Mouse (Mus musculus) forebrain, embryonic 13.5 days (tissue): ENCODE results near the gene Pear1. TPM values are rescaled to one million over a fixed set of nuclear protein-coding genes. Genes with fewer than 3 reads are reported as not detected.

Experiments
- ATAC-seq: fragments of 200-750 bp; cut with Nextera tagmentation; 2 replicates; pipeline ENCODE4 v1.8.0; 2017
- H3K27ac ChIP-seq: fragments of 300-500 bp; sonication (generic); 2 replicates; pipeline ENCODE4 v1.5.1; 2015; ENCODE audit warnings: inconsistent platforms, mild to moderate bottlenecking, moderate library complexity
- H3K27me3 ChIP-seq: fragments of 300-500 bp; sonication (generic); 2 replicates; pipeline ENCODE4 v1.6.1; 2015; ENCODE audit warnings: mild to moderate bottlenecking, inconsistent platforms
- H3K36me3 ChIP-seq: fragments of 300-500 bp; sonication (generic); 2 replicates; pipeline ENCODE4 v1.6.1; 2015; ENCODE audit warnings: mild to moderate bottlenecking, inconsistent platforms; ENCODE audit not compliant: poor library complexity, severe bottlenecking
- H3K4me1 ChIP-seq: fragments of 300-500 bp; sonication (generic); 2 replicates; pipeline ENCODE4 v1.6.1; 2015; ENCODE audit warnings: inconsistent platforms
- H3K4me2 ChIP-seq: fragments of 300-500 bp; sonication (generic); 2 replicates; pipeline ENCODE4 v1.6.1; 2015; ENCODE audit warnings: inconsistent platforms, mild to moderate bottlenecking, moderate library complexity
- H3K4me3 ChIP-seq: fragments of 300-500 bp; sonication (generic); 2 replicates; pipeline ENCODE4 v1.5.1; 2015; ENCODE audit warnings: mild to moderate bottlenecking, inconsistent platforms
- H3K9ac ChIP-seq: fragments of 300-500 bp; sonication (generic); 2 replicates; pipeline ENCODE4 v1.6.1; 2015; ENCODE audit warnings: mild to moderate bottlenecking, inconsistent platforms
- H3K9me3 ChIP-seq: fragments of 300-500 bp; sonication (generic); replicated peaks from 2 replicates; pipeline ENCODE4 v1.6.1; 2016; ENCODE audit warnings: inconsistent platforms
- WGBS: fragments of 180-500 bp; shearing (Covaris S2); methylation state at CpG from one replicate; pipeline ENCODE4 v1.1.7; 2015; 5-methylcytosine and 5-hydroxymethylcytosine counted together
- polyA plus RNA-seq: library from polyadenylated mRNA; unstranded; fragments of >200 nt; fragmentation: Nextera tagmentation; extraction: Ambion mirVana; gene quantifications from 2 replicates; pipeline ENCODE4 v1.2.1, GENCODE M21; 2015

Pear1 gene
- polyA plus RNA-seq, 1 experiment from 2014 or later = 4.8 TPM

DNA sequence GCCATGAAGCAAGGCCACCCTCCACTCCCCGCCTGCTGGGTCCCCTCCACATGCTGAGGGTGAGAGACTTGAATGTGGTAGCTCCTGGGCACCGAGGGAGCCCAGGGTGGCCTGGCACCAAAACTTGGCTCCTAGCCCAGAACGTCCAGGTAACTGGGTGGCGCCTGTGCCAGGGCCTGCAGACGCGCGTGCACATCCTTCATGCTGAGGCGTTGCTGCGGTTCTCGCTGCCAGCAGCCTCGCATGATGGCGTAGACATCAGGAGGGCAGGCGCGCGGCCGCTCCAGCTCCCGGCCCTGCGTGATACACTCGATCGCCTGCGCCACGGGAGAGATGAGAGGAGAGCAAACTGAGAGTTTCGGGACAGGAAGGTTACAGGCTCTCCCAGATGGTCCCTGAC is 45.8 kb downstream of the Pear1 start:
- Histone ChIP-seq H3K36me3 (no peaks in the 10 kb centered on the region), H3K27me3 (peaks cover 26% of the 10 kb centered on the region), H3K4me3 (no peak overlapping the region), H3K4me2 (peak overlapping the region; percentile 24), H3K9me3 (no peaks in the 10 kb centered on the region), H3K4me1 (peaks cover 11% of the 10 kb centered on the region; the same call in 1 of the 2 replicates), H3K27ac (no peak overlapping the region), H3K9ac (peak overlapping the region; percentile 26; the same call in 1 of the 2 replicates)
- 50% methylated on average over 23 of the region's 23 CpGs for WGBS
- ATAC-seq = no peak

- Histone ChIP-seq H3K36me3 (no peaks in the 10 kb centered on the region), H3K9me3 (no peaks in the 10 kb centered on the region), H3K27me3 (peaks cover 62% of the 10 kb centered on the region), H3K27ac (no peak overlapping the region), H3K4me1 (peaks cover 11% of the 10 kb centered on the region), H3K9ac (no peak overlapping the region), H3K4me3 (no peak overlapping the region), H3K4me2 (no peak overlapping the region)
- WGBS = 57% methylated on average over 6 of the region's 6 CpGs
- no peak for ATAC-seq
Observed at GRCm38 (mm10) chr3:87771088-87771487, 53.0 kb downstream of the Pear1 start.

DNA sequence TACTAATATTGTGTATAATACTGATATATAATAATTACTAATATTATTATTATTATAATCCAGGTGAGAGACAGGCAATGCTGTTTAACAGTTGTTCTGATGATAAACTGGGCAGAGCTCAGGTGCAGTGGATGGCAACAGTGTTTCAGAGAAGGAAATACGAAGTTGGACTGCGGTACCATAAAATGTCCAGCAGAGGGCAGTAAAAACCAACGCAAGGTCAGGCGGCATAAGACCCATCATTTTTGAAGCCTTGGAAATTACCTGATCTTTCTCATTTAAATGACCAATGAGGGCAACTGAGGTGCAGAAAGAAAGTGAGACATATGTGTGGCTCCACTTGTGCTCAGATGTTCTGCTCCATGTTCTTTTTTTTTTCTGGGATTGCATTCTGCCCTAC is 53.8 kb downstream of the Pear1 start:
- H3K9ac ChIP-seq = no peak overlapping the region

DNA sequence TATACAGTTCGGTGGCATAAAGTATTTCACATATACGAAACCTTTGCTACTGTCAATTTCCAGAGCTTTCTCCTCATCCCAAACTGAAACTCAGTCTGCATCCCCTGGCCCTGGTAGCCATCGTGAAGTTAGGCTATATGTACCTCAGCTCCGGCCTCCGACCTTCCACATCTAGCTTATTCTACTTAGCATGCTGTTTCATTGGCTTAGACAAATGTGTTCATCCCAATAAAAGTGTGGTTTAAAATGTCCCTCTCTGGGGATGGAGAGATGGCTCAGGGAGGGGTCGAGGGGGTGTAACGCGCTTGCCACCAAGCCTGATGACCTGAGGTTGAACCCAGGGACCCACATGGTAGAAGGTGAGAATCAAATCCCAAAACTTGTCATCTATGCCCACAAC is 54.6 kb downstream of the Pear1 start:
- Histone ChIP-seq H3K27me3 (peaks cover 77% of the 10 kb centered on the region), H3K4me2 (no peak overlapping the region), H3K9ac (no peak overlapping the region), H3K4me1 (peaks cover 14% of the 10 kb centered on the region), H3K4me3 (no peak overlapping the region), H3K36me3 (no peaks in the 10 kb centered on the region), H3K27ac (no peak overlapping the region), H3K9me3 (no peaks in the 10 kb centered on the region)
- ATAC-seq = no peak
- WGBS = 81% methylated on average over 8 of the region's 8 CpGs

More for the DNA sequence above, 53.8 kb downstream of the Pear1 start:
- H3K4me3 ChIP-seq = no peak overlapping the region
- 0% methylated on average over 4 of the region's 4 CpGs for WGBS
- H3K27me3 ChIP-seq = peaks cover 69% of the 10 kb centered on the region
- H3K36me3 ChIP-seq = no peaks in the 10 kb centered on the region
- ATAC-seq = no peak
- H3K9me3 ChIP-seq = no peaks in the 10 kb centered on the region
- no peak overlapping the region for H3K4me2 ChIP-seq
- H3K4me1 ChIP-seq = peaks cover 10% of the 10 kb centered on the region; the same call in 1 of the 2 replicates
- H3K27ac ChIP-seq = no peak overlapping the region

DNA sequence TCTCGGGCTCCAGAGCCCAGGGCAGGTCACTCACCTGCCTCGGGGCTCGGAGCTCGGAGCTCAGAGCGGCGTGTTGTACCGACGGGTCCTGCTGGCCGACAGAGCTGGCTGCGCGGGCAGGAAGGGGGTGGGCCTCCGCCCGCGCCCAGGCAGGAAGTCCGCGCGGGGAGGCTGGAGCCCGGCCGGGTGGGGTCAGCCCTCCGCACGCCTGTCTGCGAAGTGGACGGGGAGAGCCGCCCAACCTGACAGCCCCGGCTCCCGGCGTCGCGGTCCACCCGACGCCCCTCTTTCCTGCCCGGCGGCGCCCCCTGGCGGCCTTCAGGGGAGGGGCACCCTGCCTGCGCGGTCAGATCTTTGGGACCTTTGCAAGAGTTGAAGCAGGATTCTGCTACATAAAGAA is 55.3 kb downstream of the Pear1 start:
- ATAC-seq = peak; percentile 25; the same call in 1 of the 2 replicates
- H3K27me3 ChIP-seq = peaks cover 78% of the 10 kb centered on the region
- no peaks in the 10 kb centered on the region for H3K36me3 ChIP-seq
- H3K9me3 ChIP-seq = no peaks in the 10 kb centered on the region
- 3% methylated on average over 28 of the region's 37 CpGs for WGBS
- peak overlapping the region; percentile 50; the same call in 1 of the 2 replicates for H3K9ac ChIP-seq
- H3K27ac ChIP-seq = no peak overlapping the region
- peak overlapping the region; percentile 34 for H3K4me3 ChIP-seq
- peak overlapping the region; percentile 53 for H3K4me2 ChIP-seq
- H3K4me1 ChIP-seq = peaks cover 17% of the 10 kb centered on the region

GRCm38 (mm10) chr3:87768431-87768830 is 55.7 kb downstream of the Pear1 start:
- Histone ChIP-seq H3K36me3 (no peaks in the 10 kb centered on the region), H3K27me3 (peaks cover 78% of the 10 kb centered on the region), H3K4me2 (peak overlapping the region; percentile 53), H3K4me1 (peaks cover 21% of the 10 kb centered on the region), H3K4me3 (peak overlapping the region; percentile 34), H3K9me3 (no peaks in the 10 kb centered on the region), H3K9ac (0 out of 2 replicates have a peak overlapping the region, but pooled peaks have one; percentile 50), H3K27ac (no peak overlapping the region)
- 64% methylated on average over 6 of the region's 6 CpGs for WGBS
- ATAC-seq = no peak

DNA sequence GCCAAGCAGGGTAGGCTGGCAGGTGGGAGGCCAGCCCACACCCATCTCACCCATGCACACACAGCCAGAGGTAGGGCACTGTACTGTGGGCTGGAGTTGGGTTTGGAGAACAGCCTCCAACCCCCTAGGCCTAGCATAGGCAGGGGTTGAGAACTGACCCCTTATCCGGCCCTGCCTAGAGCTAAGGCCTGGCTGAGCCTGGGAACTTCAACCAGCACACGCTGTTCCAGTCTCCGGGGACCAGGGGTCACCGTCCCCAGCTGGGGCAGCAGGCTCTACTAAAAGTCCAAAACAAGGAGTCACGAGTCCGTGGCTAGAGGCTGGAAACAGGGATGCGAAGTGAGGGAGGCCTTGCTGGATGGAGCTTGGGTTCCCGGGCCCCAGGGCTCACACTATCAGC is 56.3 kb downstream of the Pear1 start:
- Histone ChIP-seq H3K36me3 (no peaks in the 10 kb centered on the region), H3K4me3 (no peak overlapping the region), H3K27ac (no peak overlapping the region), H3K4me2 (no peak overlapping the region; the same call in 1 of the 2 replicates), H3K4me1 (peaks cover 22% of the 10 kb centered on the region), H3K9me3 (no peaks in the 10 kb centered on the region), H3K9ac (no peak overlapping the region), H3K27me3 (peaks cover 79% of the 10 kb centered on the region)
- ATAC-seq = no peak
- WGBS = 79% methylated on average over 8 of the region's 8 CpGs

- peaks cover 67% of the 10 kb centered on the region for H3K27me3 ChIP-seq
Observed at GRCm38 (mm10) chr3:87766284-87766667, 57.8 kb downstream of the Pear1 start.

GRCm38 (mm10) chr3:87765631-87766283 is 58.3 kb downstream of the Pear1 start:
- H3K27me3 ChIP-seq = peaks cover 63% of the 10 kb centered on the region
- H3K27ac ChIP-seq = no peak overlapping the region
- H3K4me2 ChIP-seq = no peak overlapping the region

More at GRCm38 (mm10) chr3:87766284-87766667, 57.8 kb downstream of the Pear1 start:
- WGBS = 80% methylated on average over 3 of the region's 3 CpGs
- H3K36me3 ChIP-seq = no peaks in the 10 kb centered on the region
- no peak overlapping the region for H3K9ac ChIP-seq
- peaks cover 12% of the 10 kb centered on the region for H3K4me1 ChIP-seq
- ATAC-seq = no peak
- H3K4me3 ChIP-seq = no peak overlapping the region
- H3K27ac ChIP-seq = no peak overlapping the region
- H3K4me2 ChIP-seq = no peak overlapping the region
- no peaks in the 10 kb centered on the region for H3K9me3 ChIP-seq

DNA sequence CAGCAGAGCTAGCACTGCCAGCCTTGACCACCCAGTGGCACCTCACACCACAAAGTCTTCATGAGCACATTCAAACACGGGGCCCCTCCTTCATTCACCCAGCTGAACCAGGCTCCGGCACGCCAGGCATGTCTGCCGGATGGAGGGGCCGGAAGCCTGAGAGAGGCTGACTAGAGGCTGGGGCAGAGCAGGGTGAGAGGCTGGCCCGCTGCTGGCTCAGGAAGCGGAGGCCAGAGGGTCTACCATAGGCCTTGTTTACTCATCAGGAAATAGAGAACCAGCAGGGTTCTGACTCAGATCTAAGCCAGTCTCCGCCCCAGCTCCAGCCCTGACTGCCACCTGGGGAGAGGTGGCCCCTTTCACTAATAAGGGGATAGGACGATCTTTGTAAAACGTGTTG is 59.0 kb downstream of the Pear1 start:
- 0 out of 2 replicates have a peak overlapping the region, but pooled peaks have one; percentile 8 for H3K4me2 ChIP-seq
- no peak overlapping the region for H3K9ac ChIP-seq
- no peaks in the 10 kb centered on the region for H3K36me3 ChIP-seq
- no peak overlapping the region for H3K4me3 ChIP-seq
- no peaks in the 10 kb centered on the region for H3K9me3 ChIP-seq
- H3K4me1 ChIP-seq = peaks cover 12% of the 10 kb centered on the region
- 0 out of 2 replicates have a peak overlapping the region, but pooled peaks have one; percentile 10 for H3K27ac ChIP-seq
- WGBS = 18% methylated on average over 10 of the region's 10 CpGs
- peaks cover 59% of the 10 kb centered on the region for H3K27me3 ChIP-seq
- ATAC-seq = no peak

More at GRCm38 (mm10) chr3:87765631-87766283, 58.3 kb downstream of the Pear1 start:
- Histone ChIP-seq H3K36me3 (no peaks in the 10 kb centered on the region), H3K9me3 (no peaks in the 10 kb centered on the region), H3K4me1 (peaks cover 12% of the 10 kb centered on the region), H3K9ac (no peak overlapping the region), H3K4me3 (no peak overlapping the region)
- 80% methylated on average over 5 of the region's 5 CpGs for WGBS
- ATAC-seq = no peak

DNA sequence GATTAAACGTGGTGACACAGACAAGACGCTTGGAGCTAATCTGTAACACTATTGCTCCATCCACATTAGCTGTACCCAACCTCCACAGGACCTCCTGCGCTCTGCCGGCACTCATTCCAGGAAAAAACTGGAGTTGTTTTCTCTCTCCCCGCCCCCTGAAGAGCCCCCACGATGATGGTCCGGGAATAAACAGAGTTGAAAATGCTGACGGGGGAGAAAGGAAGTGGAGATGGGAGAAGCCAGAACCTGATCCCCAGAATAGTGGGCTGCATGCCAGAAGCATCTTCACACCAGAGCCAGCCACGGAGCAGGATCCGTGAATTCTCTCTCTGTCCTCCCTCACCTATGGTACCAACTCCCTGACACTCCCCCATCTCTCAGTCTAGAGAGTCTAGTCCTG is 59.6 kb downstream of the Pear1 start:
- no peak overlapping the region for H3K9ac ChIP-seq
- H3K27ac ChIP-seq = peak overlapping the region; percentile 10; the same call in 1 of the 2 replicates
- H3K27me3 ChIP-seq = peaks cover 53% of the 10 kb centered on the region
- peaks cover 12% of the 10 kb centered on the region for H3K4me1 ChIP-seq
- H3K36me3 ChIP-seq = no peaks in the 10 kb centered on the region
- H3K4me2 ChIP-seq = 0 out of 2 replicates have a peak overlapping the region, but pooled peaks have one; percentile 8
- H3K4me3 ChIP-seq = no peak overlapping the region
- ATAC-seq = no peak
- 45% methylated on average over 10 of the region's 10 CpGs for WGBS
- H3K9me3 ChIP-seq = no peaks in the 10 kb centered on the region

GRCm38 (mm10) chr3:87763683-87764289 is 60.3 kb downstream of the Pear1 start:
- Histone ChIP-seq H3K27ac (0 out of 2 replicates have a peak overlapping the region, but pooled peaks have one; percentile 10), H3K9ac (0 out of 2 replicates have a peak overlapping the region, but pooled peaks have one; percentile 4), H3K4me1 (peaks cover 12% of the 10 kb centered on the region), H3K27me3 (peaks cover 46% of the 10 kb centered on the region), H3K4me2 (peak overlapping the region; percentile 33), H3K9me3 (no peaks in the 10 kb centered on the region), H3K4me3 (no peak overlapping the region), H3K36me3 (no peaks in the 10 kb centered on the region)
- WGBS = 32% methylated on average over 11 of the region's 15 CpGs
- no peak for ATAC-seq
